Mouse (Mus musculus) thymus, adult 2 months (tissue): ENCODE measurements around the gene Larp6.

Experiments
- CTCF ChIP-seq: fragments of 200-500 bp; IDR thresholded peaks from 2 replicates; pipeline ENCODE4 v1.5.1; 2012; ENCODE audit warnings: mild to moderate bottlenecking, control low read depth, low read length, moderate library complexity, borderline replicate concordance; ENCODE audit not compliant: control insufficient read depth, poor library complexity, insufficient read depth; ENCODE audit errors: extremely low read depth
- POLR2A ChIP-seq: fragments of 200-500 bp; IDR thresholded peaks from 2 replicates; pipeline ENCODE4 v1.6.1; 2012; ENCODE audit warnings: mild to moderate bottlenecking, low read length, control low read depth, moderate library complexity; ENCODE audit not compliant: control insufficient read depth, poor library complexity, insufficient read depth; ENCODE audit errors: extremely low read depth

DNA sequence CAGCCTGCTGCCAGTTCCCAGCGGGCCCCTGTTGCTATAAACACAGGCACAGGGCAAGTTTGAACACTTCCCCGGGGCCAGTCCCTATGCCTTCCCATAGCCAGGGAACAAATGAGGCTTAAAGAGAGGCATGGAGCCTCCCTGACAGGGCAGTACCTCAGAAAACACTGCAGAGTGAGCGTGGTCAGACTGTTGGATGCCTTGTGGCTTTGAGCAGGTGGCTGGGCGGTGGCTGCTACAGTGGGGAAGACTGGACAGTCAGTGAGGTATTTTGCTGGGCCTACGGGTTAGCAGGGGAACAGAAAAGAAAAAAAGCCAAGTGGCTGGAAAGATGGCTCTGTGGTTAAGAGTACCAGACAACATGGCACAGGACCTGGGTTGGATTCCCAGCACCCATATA is 38.3 kb downstream of the Larp6 start:
- TF ChIP-seq POLR2A, result no peak
- TF ChIP-seq CTCF, result no peak
